Mouse (Mus musculus): ENCODE measurements around the gene Auts2. TPM values are rescaled to one million over a fixed set of nuclear protein-coding genes. Genes with fewer than 3 reads are reported as not detected.

Gene Auts2
- polyA plus RNA-seq, 1 experiment from 2014 or later = 97.2 TPM

GRCm38 (mm10) chr5:131779171-131779570 is 764.0 kb downstream of the Auts2 start:
- no peak overlapping the region for H3K27ac ChIP-seq (ENCODE audit: low read length)
- no peaks in the 10 kb centered on the region for H3K9me3 ChIP-seq (ENCODE audit: control insufficient read depth, low read length)
- H3K36me3 ChIP-seq (ENCODE audit: control insufficient read depth, insufficient read depth) = no peaks in the 10 kb centered on the region
- no peak overlapping the region for H3K9ac ChIP-seq (replicated peaks; ENCODE audit: low read depth, low read length)
- no peak overlapping the region for H3K4me2 ChIP-seq (ENCODE audit: low read length)
- no peak for ATAC-seq
- H3K4me3 ChIP-seq (replicated peaks; ENCODE audit: low read length) = no peak overlapping the region
- H3K27me3 ChIP-seq (replicated peaks; ENCODE audit: control insufficient read depth, insufficient read depth, low read length) = no peaks in the 10 kb centered on the region
- peaks cover 51% of the 10 kb centered on the region for H3K4me1 ChIP-seq (replicated peaks; ENCODE audit: control insufficient read depth, insufficient read depth, low read length)

DNA sequence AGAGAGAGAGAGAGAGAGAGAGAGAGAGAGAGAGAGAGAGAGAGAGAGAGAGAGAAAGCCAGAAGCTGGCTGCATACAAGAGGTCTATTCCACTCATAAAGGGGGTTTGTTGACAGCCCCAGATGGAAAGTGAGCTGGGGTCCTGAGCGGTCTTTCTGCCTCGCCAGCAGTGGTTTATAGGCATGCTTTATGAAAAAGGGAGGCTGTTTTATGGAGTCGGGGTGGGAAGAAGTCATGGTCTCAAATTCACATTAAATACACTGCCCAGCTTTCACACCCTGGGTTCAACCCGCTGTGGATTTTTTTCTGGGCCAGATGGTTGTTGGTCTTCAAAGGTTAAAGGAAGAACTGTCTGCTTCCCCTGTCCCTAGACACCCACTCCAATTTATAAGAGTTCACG is 767.5 kb downstream of the Auts2 start:
- Histone ChIP-seq H3K9me3 (ENCODE audit: control insufficient read depth, low read length) (no peaks in the 10 kb centered on the region), H3K4me2 (ENCODE audit: low read length) (no peak overlapping the region), H3K9ac (replicated peaks; ENCODE audit: low read depth, low read length) (no peak overlapping the region), H3K36me3 (ENCODE audit: control insufficient read depth, insufficient read depth) (no peaks in the 10 kb centered on the region), H3K27ac (ENCODE audit: low read length) (peak overlapping the region; percentile 71), H3K27me3 (replicated peaks; ENCODE audit: control insufficient read depth, insufficient read depth, low read length) (no peaks in the 10 kb centered on the region), H3K4me1 (replicated peaks; ENCODE audit: control insufficient read depth, insufficient read depth, low read length) (peaks cover 28% of the 10 kb centered on the region), H3K4me3 (replicated peaks; ENCODE audit: low read length) (no peak overlapping the region)
- 33% methylated on average over 5 of the region's 5 CpGs for WGBS
- peak; percentile 59 for ATAC-seq

- Histone ChIP-seq H3K9me3 (ENCODE audit: control insufficient read depth, low read length) (no peaks in the 10 kb centered on the region), H3K4me1 (replicated peaks; ENCODE audit: control insufficient read depth, insufficient read depth, low read length) (peaks cover 28% of the 10 kb centered on the region), H3K36me3 (ENCODE audit: control insufficient read depth, insufficient read depth) (no peaks in the 10 kb centered on the region), H3K4me2 (ENCODE audit: low read length) (0 out of 2 replicates have a peak overlapping the region, but pooled peaks have one; percentile 14), H3K4me3 (replicated peaks; ENCODE audit: low read length) (no peak overlapping the region), H3K27me3 (replicated peaks; ENCODE audit: control insufficient read depth, insufficient read depth, low read length) (no peaks in the 10 kb centered on the region), H3K27ac (ENCODE audit: low read length) (peak overlapping the region; percentile 52), H3K9ac (replicated peaks; ENCODE audit: low read depth, low read length) (no peak overlapping the region)
- ATAC-seq = peak; percentile 92
- WGBS = 7% methylated on average over 12 of the region's 12 CpGs
Observed at GRCm38 (mm10) chr5:131775222-131775621, 767.9 kb downstream of the Auts2 start.

DNA sequence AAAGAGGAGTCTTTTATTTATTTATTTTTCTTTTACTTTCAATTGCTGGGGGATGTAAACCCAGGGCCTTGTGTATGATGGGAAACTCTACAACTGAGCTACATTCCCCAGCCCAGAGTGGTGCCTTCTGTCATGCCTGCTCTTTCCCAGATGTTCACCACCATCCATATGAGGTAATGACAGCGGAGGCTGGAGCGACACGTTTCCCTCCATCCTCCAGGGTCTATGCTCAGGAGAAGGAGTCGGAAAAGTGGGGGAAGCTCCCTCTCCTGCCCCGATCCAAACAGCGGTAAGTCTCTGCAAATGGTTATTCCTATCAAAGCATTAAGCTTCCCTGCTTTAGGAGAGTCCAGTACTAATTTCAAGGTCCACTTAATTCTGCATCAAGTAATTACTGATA is 768.4 kb downstream of the Auts2 start:
- Histone ChIP-seq H3K4me3 (replicated peaks; ENCODE audit: low read length) (no peak overlapping the region), H3K4me1 (replicated peaks; ENCODE audit: control insufficient read depth, insufficient read depth, low read length) (peaks cover 28% of the 10 kb centered on the region), H3K9me3 (ENCODE audit: control insufficient read depth, low read length) (no peaks in the 10 kb centered on the region), H3K27ac (ENCODE audit: low read length) (peak overlapping the region; percentile 52), H3K36me3 (ENCODE audit: control insufficient read depth, insufficient read depth) (no peaks in the 10 kb centered on the region), H3K9ac (replicated peaks; ENCODE audit: low read depth, low read length) (no peak overlapping the region), H3K27me3 (replicated peaks; ENCODE audit: control insufficient read depth, insufficient read depth, low read length) (no peaks in the 10 kb centered on the region), H3K4me2 (ENCODE audit: low read length) (no peak overlapping the region)
- 53% methylated on average over 6 of the region's 6 CpGs for WGBS
- ATAC-seq = peak; percentile 22; the same call in 1 of the 2 replicates

- Histone ChIP-seq H3K4me1 (replicated peaks; ENCODE audit: control insufficient read depth, insufficient read depth, low read length) (peaks cover 39% of the 10 kb centered on the region), H3K4me3 (replicated peaks; ENCODE audit: low read length) (no peak overlapping the region), H3K27me3 (replicated peaks; ENCODE audit: control insufficient read depth, insufficient read depth, low read length) (no peaks in the 10 kb centered on the region), H3K36me3 (ENCODE audit: control insufficient read depth, insufficient read depth) (no peaks in the 10 kb centered on the region), H3K9ac (replicated peaks; ENCODE audit: low read depth, low read length) (no peak overlapping the region), H3K27ac (ENCODE audit: low read length) (no peak overlapping the region), H3K4me2 (ENCODE audit: low read length) (no peak overlapping the region), H3K9me3 (ENCODE audit: control insufficient read depth, low read length) (no peaks in the 10 kb centered on the region)
- WGBS = 60% methylated on average over 1 of the region's 1 CpGs
- ATAC-seq = no peak
Observed at GRCm38 (mm10) chr5:131772616-131773015, 770.5 kb downstream of the Auts2 start.

DNA sequence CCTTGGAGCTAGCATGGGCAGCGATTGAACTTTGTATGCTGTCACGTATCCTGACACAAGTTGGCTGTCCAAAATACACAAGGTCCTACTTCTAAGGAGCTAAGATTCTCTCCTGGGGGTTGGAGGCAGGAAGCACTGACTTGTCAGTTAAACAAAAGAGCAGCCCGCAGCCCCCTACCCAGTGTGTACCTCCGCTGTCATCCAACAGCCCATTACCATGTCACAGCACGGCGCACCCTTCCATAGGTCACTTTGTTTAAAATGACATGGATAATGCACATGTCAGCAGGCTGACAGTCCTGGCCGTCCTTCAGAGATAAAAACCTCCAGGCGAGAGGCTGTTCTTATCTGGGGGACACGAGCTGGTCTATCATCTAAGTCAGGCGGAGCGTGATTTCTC is 773.9 kb downstream of the Auts2 start:
- Histone ChIP-seq H3K4me3 (replicated peaks; ENCODE audit: low read length) (no peak overlapping the region), H3K27ac (ENCODE audit: low read length) (no peak overlapping the region), H3K36me3 (ENCODE audit: control insufficient read depth, insufficient read depth) (no peaks in the 10 kb centered on the region), H3K4me1 (replicated peaks; ENCODE audit: control insufficient read depth, insufficient read depth, low read length) (peaks cover 30% of the 10 kb centered on the region), H3K9ac (replicated peaks; ENCODE audit: low read depth, low read length) (no peak overlapping the region), H3K27me3 (replicated peaks; ENCODE audit: control insufficient read depth, insufficient read depth, low read length) (no peaks in the 10 kb centered on the region), H3K4me2 (ENCODE audit: low read length) (no peak overlapping the region), H3K9me3 (ENCODE audit: control insufficient read depth, low read length) (no peaks in the 10 kb centered on the region)
- ATAC-seq = no peak; the same call in 1 of the 2 replicates
- WGBS = 66% methylated on average over 11 of the region's 11 CpGs

- ATAC-seq = peak; percentile 52; the same call in 1 of the 2 replicates
- WGBS = 50% methylated on average over 12 of the region's 12 CpGs
- no peaks in the 10 kb centered on the region for H3K27me3 ChIP-seq (replicated peaks; ENCODE audit: control insufficient read depth, insufficient read depth, low read length)
- H3K9me3 ChIP-seq (ENCODE audit: control insufficient read depth, low read length) = no peaks in the 10 kb centered on the region
- no peaks in the 10 kb centered on the region for H3K36me3 ChIP-seq (ENCODE audit: control insufficient read depth, insufficient read depth)
- no peak overlapping the region for H3K4me3 ChIP-seq (replicated peaks; ENCODE audit: low read length)
- no peak overlapping the region for H3K9ac ChIP-seq (replicated peaks; ENCODE audit: low read depth, low read length)
- H3K4me2 ChIP-seq (ENCODE audit: low read length) = 0 out of 2 replicates have a peak overlapping the region, but pooled peaks have one; percentile 14
- peak overlapping the region; percentile 47; the same call in 1 of the 2 replicates for H3K27ac ChIP-seq (ENCODE audit: low read length)
- peaks cover 29% of the 10 kb centered on the region for H3K4me1 ChIP-seq (replicated peaks; ENCODE audit: control insufficient read depth, insufficient read depth, low read length)
Observed at GRCm38 (mm10) chr5:131767699-131768264, 775.4 kb downstream of the Auts2 start.

GRCm38 (mm10) chr5:131767176-131767575 is 776.0 kb downstream of the Auts2 start:
- Histone ChIP-seq H3K4me3 (replicated peaks; ENCODE audit: low read length) (no peak overlapping the region), H3K9ac (replicated peaks; ENCODE audit: low read depth, low read length) (no peak overlapping the region), H3K27ac (ENCODE audit: low read length) (peak overlapping the region; percentile 47; the same call in 1 of the 2 replicates), H3K4me2 (ENCODE audit: low read length) (peak overlapping the region; percentile 9; the same call in 1 of the 2 replicates), H3K27me3 (replicated peaks; ENCODE audit: control insufficient read depth, insufficient read depth, low read length) (no peaks in the 10 kb centered on the region), H3K36me3 (ENCODE audit: control insufficient read depth, insufficient read depth) (no peaks in the 10 kb centered on the region), H3K4me1 (replicated peaks; ENCODE audit: control insufficient read depth, insufficient read depth, low read length) (peaks cover 29% of the 10 kb centered on the region), H3K9me3 (ENCODE audit: control insufficient read depth, low read length) (no peaks in the 10 kb centered on the region)
- ATAC-seq = peak; percentile 52
- WGBS = 64% methylated on average over 9 of the region's 9 CpGs

DNA sequence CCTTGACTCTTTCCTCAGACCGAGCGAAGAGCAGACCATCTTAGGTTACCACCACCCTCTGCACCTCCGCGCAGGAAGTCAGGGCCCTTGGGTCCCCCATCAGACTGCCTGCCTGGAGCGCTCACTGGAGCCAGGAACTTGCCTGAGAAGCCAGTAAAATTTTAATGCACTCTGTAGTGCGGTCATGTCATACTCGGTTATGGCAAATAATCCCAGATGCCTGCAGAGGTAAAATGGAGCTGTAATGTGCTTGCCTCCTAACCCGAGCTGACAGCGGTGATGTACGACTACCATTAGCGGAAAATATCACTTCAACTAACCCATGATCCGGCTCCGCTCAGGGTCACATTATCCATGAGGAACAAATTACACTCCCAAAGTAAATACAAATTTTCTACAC is 783.7 kb downstream of the Auts2 start:
- Histone ChIP-seq H3K27me3 (replicated peaks; ENCODE audit: control insufficient read depth, insufficient read depth, low read length) (no peaks in the 10 kb centered on the region), H3K9me3 (ENCODE audit: control insufficient read depth, low read length) (no peaks in the 10 kb centered on the region), H3K36me3 (ENCODE audit: control insufficient read depth, insufficient read depth) (no peaks in the 10 kb centered on the region), H3K4me1 (replicated peaks; ENCODE audit: control insufficient read depth, insufficient read depth, low read length) (no peaks in the 10 kb centered on the region; the same call in 1 of the 2 replicates), H3K4me2 (ENCODE audit: low read length) (no peak overlapping the region), H3K4me3 (replicated peaks; ENCODE audit: low read length) (no peak overlapping the region), H3K9ac (replicated peaks; ENCODE audit: low read depth, low read length) (no peak overlapping the region), H3K27ac (ENCODE audit: low read length) (no peak overlapping the region)
- WGBS = 95% methylated on average over 13 of the region's 13 CpGs
- no peak for ATAC-seq

- Histone ChIP-seq H3K9me3 (ENCODE audit: control insufficient read depth, low read length) (no peaks in the 10 kb centered on the region), H3K9ac (replicated peaks; ENCODE audit: low read depth, low read length) (no peak overlapping the region), H3K36me3 (ENCODE audit: control insufficient read depth, insufficient read depth) (no peaks in the 10 kb centered on the region), H3K4me3 (replicated peaks; ENCODE audit: low read length) (no peak overlapping the region), H3K27ac (ENCODE audit: low read length) (no peak overlapping the region), H3K27me3 (replicated peaks; ENCODE audit: control insufficient read depth, insufficient read depth, low read length) (no peaks in the 10 kb centered on the region), H3K4me2 (ENCODE audit: low read length) (no peak overlapping the region), H3K4me1 (replicated peaks; ENCODE audit: control insufficient read depth, insufficient read depth, low read length) (peaks cover 10% of the 10 kb centered on the region)
- ATAC-seq = no peak
- WGBS = 68% methylated on average over 2 of the region's 2 CpGs
Observed at GRCm38 (mm10) chr5:131750330-131750729, 792.8 kb downstream of the Auts2 start.
